Mouse (Mus musculus) liver, embryonic 11.5 days (tissue): Measurements from ENCODE around the gene Pgm1. TPM values are rescaled to one million over a fixed set of nuclear protein-coding genes. Genes with fewer than 3 reads are reported as not detected.

Experiments
- ATAC-seq: fragments of 200-750 bp; cut with Nextera tagmentation; replicated peaks from 2 replicates; pipeline ENCODE4 v1.8.0; 2017; ENCODE audit warnings: moderate number of reproducible peaks, mild to moderate bottlenecking, moderate TSS enrichment, moderate library complexity; ENCODE audit not compliant: low FRiP score
- DNase-seq: peaks from one replicate; pipeline ENCODE4 v3.0.0-alpha.2; 2017; ENCODE audit warnings: low spot score
- H3K27ac ChIP-seq: fragments of 300-500 bp; sonication (generic); 2 replicates; pipeline ENCODE4 v1.5.1; 2014; ENCODE audit warnings: mild to moderate bottlenecking, low read depth, low read length, control low read depth
- H3K27me3 ChIP-seq: fragments of 300-500 bp; sonication (generic); replicated peaks from 2 replicates; pipeline ENCODE4 v1.6.1; 2014; ENCODE audit warnings: low read length, mixed read lengths; ENCODE audit not compliant: control insufficient read depth, insufficient read depth
- H3K36me3 ChIP-seq: fragments of 300-500 bp; sonication (generic); 2 replicates; pipeline ENCODE4 v1.6.1; 2014; ENCODE audit warnings: mild to moderate bottlenecking, low read length, moderate library complexity, mixed read lengths; ENCODE audit not compliant: control insufficient read depth, insufficient read depth
- H3K4me1 ChIP-seq: fragments of 300-500 bp; sonication (generic); replicated peaks from 2 replicates; pipeline ENCODE4 v1.6.1; 2014; ENCODE audit warnings: low read length, mixed read lengths; ENCODE audit not compliant: control insufficient read depth, insufficient read depth
- H3K4me2 ChIP-seq: fragments of 300-500 bp; sonication (generic); 2 replicates; pipeline ENCODE4 v1.6.1; 2014; ENCODE audit warnings: mild to moderate bottlenecking, control low read depth, moderate library complexity
- H3K4me3 ChIP-seq: fragments of 300-500 bp; sonication (generic); 2 replicates; pipeline ENCODE4 v1.5.1; 2014; ENCODE audit warnings: low read depth, low read length, control low read depth
- H3K9ac ChIP-seq: fragments of 300-500 bp; sonication (generic); 2 replicates; pipeline ENCODE4 v1.6.1; 2014; ENCODE audit warnings: low read depth, low read length, control low read depth
- H3K9me3 ChIP-seq: fragments of 300-500 bp; sonication (generic); 2 replicates; pipeline ENCODE4 v1.6.1; 2016; ENCODE audit warnings: low read length, inconsistent platforms, mixed read lengths; ENCODE audit not compliant: control insufficient read depth
- WGBS: fragments of 180-500 bp; shearing (Covaris S2); extraction: QIAGEN DNeasy Blood & Tissue Kit; methylation state at CpG from one replicate; pipeline ENCODE4 v1.1.7; 2014; 5-methylcytosine and 5-hydroxymethylcytosine counted together
- polyA plus RNA-seq: library from polyadenylated mRNA; unstranded; fragments of >200 nt; fragmentation: Nextera tagmentation; extraction: Ambion mirVana; gene quantifications from 2 replicates; pipeline ENCODE4 v1.2.1, GENCODE M21; 2014

Gene Pgm1
- polyA plus RNA-seq, result 105 and 117 TPM in 2 replicates

GRCm38 (mm10) chr4:99929149-99929612, at the start of gene Pgm1:
Pgm1 (plus strand) TSS chr4:99929414.
- H3K36me3 ChIP-seq, result 0 out of 2 replicates have a peak, but pooled peaks cover 3% of the 10 kb centered on the region
- peaks cover 15% of the 10 kb centered on the region for H3K4me1 ChIP-seq
- peak within 1 kb of the TSS; percentile 95 for H3K27ac ChIP-seq
- H3K9ac ChIP-seq, result peak within 1 kb of the TSS; percentile 68
- DNase-seq, result peak; percentile 81
- WGBS, result 4% methylated on average over 23 of the region's 23 CpGs
- no peaks in the 10 kb centered on the region for H3K27me3 ChIP-seq
- peak within 1 kb of the TSS; percentile 76 for H3K4me3 ChIP-seq
- no peaks in the 10 kb centered on the region for H3K9me3 ChIP-seq
- H3K4me2 ChIP-seq, result peak within 1 kb of the TSS; percentile 70
- peak; percentile 85 for ATAC-seq

GRCm38 (mm10) chr4:99881882-99882281, 47.3 kb upstream of the Pgm1 start:
- Histone ChIP-seq H3K27me3 (no peaks in the 10 kb centered on the region), H3K27ac (no peak overlapping the region), H3K4me1 (no peaks in the 10 kb centered on the region), H3K4me2 (no peak overlapping the region), H3K9me3 (no peaks in the 10 kb centered on the region), H3K9ac (no peak overlapping the region), H3K36me3 (no peaks in the 10 kb centered on the region), H3K4me3 (no peak overlapping the region)
- ATAC-seq, result no peak
- no peak for DNase-seq

- H3K4me1 ChIP-seq, result no peaks in the 10 kb centered on the region
- H3K4me3 ChIP-seq, result no peak overlapping the region
- H3K9me3 ChIP-seq, result no peaks in the 10 kb centered on the region
- H3K36me3 ChIP-seq, result no peaks in the 10 kb centered on the region
- no peak overlapping the region for H3K27ac ChIP-seq
- H3K4me2 ChIP-seq, result no peak overlapping the region
- no peaks in the 10 kb centered on the region for H3K27me3 ChIP-seq
- ATAC-seq (no peak), DNase-seq (no peak)
- no peak overlapping the region for H3K9ac ChIP-seq
Measured at GRCm38 (mm10) chr4:99882405-99882804, 46.8 kb upstream of the Pgm1 start.

- no peak for DNase-seq
- no peak overlapping the region for H3K4me2 ChIP-seq
- ATAC-seq, result no peak
- H3K4me3 ChIP-seq, result no peak overlapping the region
- no peak overlapping the region for H3K27ac ChIP-seq
- 63% methylated on average over 4 of the region's 4 CpGs for WGBS
- no peaks in the 10 kb centered on the region for H3K27me3 ChIP-seq
- no peaks in the 10 kb centered on the region for H3K4me1 ChIP-seq
- no peak overlapping the region for H3K9ac ChIP-seq
- H3K36me3 ChIP-seq, result no peaks in the 10 kb centered on the region
- H3K9me3 ChIP-seq, result no peaks in the 10 kb centered on the region
Measured at GRCm38 (mm10) chr4:99913894-99914451, 15.2 kb upstream of the Pgm1 start.

- 71% methylated on average over 4 of the region's 4 CpGs for WGBS
- Histone ChIP-seq H3K9ac (no peak overlapping the region), H3K4me3 (no peak overlapping the region), H3K9me3 (no peaks in the 10 kb centered on the region), H3K27ac (no peak overlapping the region), H3K4me2 (no peak overlapping the region), H3K36me3 (no peaks in the 10 kb centered on the region), H3K27me3 (no peaks in the 10 kb centered on the region), H3K4me1 (peaks cover 7% of the 10 kb centered on the region)
- DNase-seq (no peak), ATAC-seq (peak; percentile 30; the same call in 1 of the 2 replicates)
Measured at GRCm38 (mm10) chr4:99926380-99926779, 2.8 kb upstream of the Pgm1 start.

- Histone ChIP-seq H3K4me1 (peaks cover 15% of the 10 kb centered on the region), H3K9me3 (no peaks in the 10 kb centered on the region), H3K27ac (no peak overlapping the region; the same call in 1 of the 2 replicates), H3K9ac (no peak overlapping the region), H3K36me3 (0 out of 2 replicates have a peak, but pooled peaks cover 3% of the 10 kb centered on the region), H3K4me3 (no peak overlapping the region), H3K27me3 (no peaks in the 10 kb centered on the region), H3K4me2 (no peak overlapping the region)
- WGBS, result 40% methylated on average over 6 of the region's 6 CpGs
- no peak for DNase-seq
- ATAC-seq, result no peak
Measured at GRCm38 (mm10) chr4:99928521-99928920, 693 bp upstream of the Pgm1 start.

- H3K4me1 ChIP-seq, result peaks cover 15% of the 10 kb centered on the region
- peak; percentile 81 for DNase-seq
- H3K4me3 ChIP-seq, result peak within 1 kb of the TSS; percentile 76
Measured at GRCm38 (mm10) chr4:99929613-99930517, 651 bp downstream of the Pgm1 start, which contains the start of gene Itgb3bp. Itgb3bp (minus strand) TSS chr4:99929813.

GRCm38 (mm10) chr4:99930518-99931239, 1.5 kb downstream of the Pgm1 start:
- 49% methylated on average over 10 of the region's 10 CpGs for WGBS
- Histone ChIP-seq H3K27ac (0 out of 2 replicates have a peak overlapping the region, but pooled peaks have one; percentile 95), H3K36me3 (peaks cover 5% of the 10 kb centered on the region; the same call in 1 of the 2 replicates), H3K9ac (peak overlapping the region; percentile 26; the same call in 1 of the 2 replicates), H3K9me3 (no peaks in the 10 kb centered on the region), H3K4me1 (peaks cover 15% of the 10 kb centered on the region), H3K4me2 (peak overlapping the region; percentile 70), H3K27me3 (no peaks in the 10 kb centered on the region), H3K4me3 (peak overlapping the region; percentile 76)
- DNase-seq, result no peak
- ATAC-seq, result no peak

More at GRCm38 (mm10) chr4:99929613-99930517, 651 bp downstream of the Pgm1 start, which contains the start of gene Itgb3bp:
- no peaks in the 10 kb centered on the region for H3K27me3 ChIP-seq
- H3K9me3 ChIP-seq, result no peaks in the 10 kb centered on the region
- under 1% methylated on average over 56 of the region's 57 CpGs for WGBS
- H3K27ac ChIP-seq, result peak within 1 kb of the TSS; percentile 95
- peaks cover 4% of the 10 kb centered on the region; the same call in 1 of the 2 replicates for H3K36me3 ChIP-seq
- peak within 1 kb of the TSS; percentile 70 for H3K4me2 ChIP-seq
- peak; percentile 85 for ATAC-seq
- H3K9ac ChIP-seq, result peak within 1 kb of the TSS; percentile 68
